Mouse (Mus musculus) MEL (cell line): ENCODE results near the gene Cyp2c50. TPM values are rescaled to one million over a fixed set of nuclear protein-coding genes. Genes with fewer than 3 reads are reported as not detected.
"Not testable (repeated sequence)": the region's sequence is repeated elsewhere in the genome, so short reads cannot be mapped to it uniquely, and the experiment has no call there.

Experiments
- DNase-seq: peaks from one replicate; pipeline ENCODE4 v3.0.0; 2011; ENCODE audit warnings: low read depth, low spot score
- H3K27ac ChIP-seq: 2 replicates; pipeline ENCODE4 v1.5.1; 2012; ENCODE audit warnings: low read depth, mild to moderate bottlenecking, control low read depth, low read length, moderate library complexity; ENCODE audit not compliant: control insufficient read depth
- H3K27me3 ChIP-seq, 2 experiments: fragments of 150-350 bp in 1 of 2; sonication (generic) in 1 of 2; 2 replicates each; pipeline ENCODE4 v1.6.1; 2012; ENCODE audit warnings: low read length in 2 of 2, mild to moderate bottlenecking in 2 of 2, improper control_type of control experiment in 1 of 2, moderate library complexity in 1 of 2; ENCODE audit not compliant: insufficient read depth in 2 of 2, control insufficient read depth in 1 of 2
- H3K36me3 ChIP-seq, 2 experiments: 2 replicates each; pipeline ENCODE4 v1.6.1; 2012 to 2014; ENCODE audit warnings: low read length in 2 of 2, improper control_type of control experiment in 1 of 2, inconsistent platforms in 1 of 2, mild to moderate bottlenecking in 1 of 2; ENCODE audit not compliant: insufficient read depth in 2 of 2, control insufficient read depth in 1 of 2
- H3K4me1 ChIP-seq, 2 experiments: fragments of 150-350 bp in 1 of 2; sonication (generic) in 1 of 2; 2 replicates each; pipeline ENCODE4 v1.6.1; 2012; ENCODE audit warnings: low read length in 2 of 2, improper control_type of control experiment in 1 of 2, mild to moderate bottlenecking in 1 of 2; ENCODE audit not compliant: insufficient read depth in 2 of 2, control insufficient read depth in 1 of 2
- H3K4me3 ChIP-seq, 2 experiments: fragments of 150-350 bp in 1 of 2; sonication (generic) in 1 of 2; 2 replicates each; pipeline ENCODE4 v1.5.1; 2012; ENCODE audit warnings: low read depth in 2 of 2, low read length in 2 of 2, mild to moderate bottlenecking in 2 of 2, moderate library complexity in 2 of 2, control low read depth in 1 of 2, improper control_type of control experiment in 1 of 2; ENCODE audit not compliant: control insufficient read depth in 1 of 2, insufficient read depth in 1 of 2
- H3K79me2 ChIP-seq: 2 replicates; pipeline ENCODE4 v1.6.1; 2012; ENCODE audit warnings: mild to moderate bottlenecking, low read length, moderate library complexity; ENCODE audit not compliant: control insufficient read depth, poor library complexity, insufficient read depth
- H3K9ac ChIP-seq: 2 replicates; pipeline ENCODE4 v1.6.1; 2012; ENCODE audit warnings: low read depth, mild to moderate bottlenecking, control low read depth, low read length, moderate library complexity; ENCODE audit not compliant: control insufficient read depth, poor library complexity, severe bottlenecking
- H3K9me3 ChIP-seq: fragments of 150-350 bp; sonication (generic); replicated peaks from 2 replicates; pipeline ENCODE4 v1.6.1; 2012; ENCODE audit warnings: mild to moderate bottlenecking, low read length, improper control_type of control experiment, moderate library complexity; ENCODE audit not compliant: insufficient read depth
- KAT2A ChIP-seq: conservative IDR thresholded peaks from 2 replicates; pipeline ENCODE4 v1.6.1; 2012; ENCODE audit warnings: low read depth, low read length, improper control_type of control experiment, inconsistent platforms
- polyA plus RNA-seq, 2 experiments: library from polyadenylated mRNA; stranded (reverse) in 1 of 2; unstranded in 1 of 2; fragments of >175 nt in 1 of 2; fragments of >200 nt in 1 of 2; gene quantifications; 2 replicates each; pipeline versions ENCODE4 v1.2.1 to v1.2.4; 2012; ENCODE audit warnings: low replicate concordance in 2 of 2, low read depth in 1 of 2; ENCODE audit not compliant: insufficient read length in 2 of 2, insufficient read depth in 1 of 2, missing spikeins in 1 of 2
- total RNA-seq: library from RNA; depleted of rRNA; stranded (reverse); fragments of 300-350 nt; gene quantifications from 2 replicates; pipeline ENCODE4 v1.2.3, GENCODE M21; 2012; rRNA removed

Cyp2c50 gene
- total and polyA plus RNA-seq, 3 experiments, result not detected

DNA sequence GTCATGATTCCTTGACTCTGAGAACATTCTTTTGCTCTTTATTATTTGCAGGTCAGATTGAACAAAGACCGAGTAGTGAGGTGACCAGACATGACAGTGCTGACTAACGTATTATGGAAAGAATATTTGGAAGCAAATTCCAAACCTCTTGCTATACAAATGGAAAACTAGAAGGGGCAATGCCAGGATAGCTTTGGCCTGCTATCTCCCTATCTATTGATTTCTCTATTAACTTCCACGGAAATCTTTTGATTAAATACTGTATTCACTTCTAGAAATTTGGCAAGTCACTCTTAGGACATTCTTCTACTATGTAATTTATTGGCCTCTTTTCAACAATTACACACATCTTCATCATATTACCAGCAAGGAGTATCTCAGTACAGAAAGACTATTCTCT, 1.6 kb downstream of the Cyp2c50 start:
- Histone ChIP-seq H3K36me3 (no peaks in the 10 kb centered on the region), H3K9me3 (no peaks in the 10 kb centered on the region), H3K4me3 (no peak overlapping the region), H3K27ac (no peak overlapping the region), H3K9ac (no peak overlapping the region), H3K27me3 (no peaks in the 10 kb centered on the region), H3K4me1 (no peaks in the 10 kb centered on the region)
- DNase-seq, result no peak
- TF ChIP-seq KAT2A, result no peak
- TF ChIP-seq, all 39 proteins: peak for 0
- H3K79me2 ChIP-seq, result no peaks in the 10 kb centered on the region

GRCm38 (mm10) chr19:40119624-40120023, 30.1 kb downstream of the Cyp2c50 start:
- H3K27me3 ChIP-seq, H3K79me2 ChIP-seq, DNase-seq, H3K36me3 ChIP-seq, H3K4me3 ChIP-seq, H3K27ac ChIP-seq, H3K9ac ChIP-seq, H3K4me1 ChIP-seq, H3K9me3 ChIP-seq: not testable (repeated sequence)

DNA sequence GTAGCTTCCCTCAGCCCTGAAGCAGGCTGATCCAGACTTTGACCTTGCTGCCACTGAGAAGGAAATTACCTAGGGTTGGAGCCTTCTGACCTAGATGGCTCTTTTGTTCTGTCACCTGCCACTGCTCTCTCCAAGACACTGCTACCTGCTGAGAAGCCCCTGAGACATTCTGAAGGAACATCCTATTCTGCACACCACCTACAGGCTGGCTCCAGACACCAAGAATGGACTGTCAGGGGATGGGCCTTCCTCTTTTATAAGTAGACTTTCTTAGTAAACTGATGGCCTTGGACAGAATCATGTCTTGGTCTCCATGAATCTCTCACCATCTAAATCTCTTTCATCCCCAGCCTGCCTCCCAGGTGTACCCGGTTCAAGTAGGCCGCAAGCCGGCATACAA, 35.7 kb downstream of the Cyp2c50 start:
- not testable (repeated sequence) for H3K79me2 ChIP-seq, H3K9me3 ChIP-seq, H3K4me3 ChIP-seq, H3K27ac ChIP-seq, H3K27me3 ChIP-seq, DNase-seq, H3K9ac ChIP-seq, H3K4me1 ChIP-seq, H3K36me3 ChIP-seq

GRCm38 (mm10) chr19:40126996-40127395, 37.5 kb downstream of the Cyp2c50 start:
- not testable (repeated sequence) for H3K9me3 ChIP-seq, H3K9ac ChIP-seq, H3K36me3 ChIP-seq, H3K27me3 ChIP-seq, H3K79me2 ChIP-seq, H3K27ac ChIP-seq, H3K4me3 ChIP-seq, DNase-seq, H3K4me1 ChIP-seq

Other genes starting within 250 kb of the Cyp2c50 start
- not detected in 2 replicates for gene Cyp2c69, start 202.9 kb upstream of the Cyp2c50 start, total RNA-seq
- not detected for gene Cyp2c69, start 202.9 kb upstream of the Cyp2c50 start, polyA plus RNA-seq
- gene Cyp2c37, start 97.3 kb upstream of the Cyp2c50 start, total RNA-seq, result not detected in 2 replicates
- gene Cyp2c37, start 97.3 kb upstream of the Cyp2c50 start, polyA plus RNA-seq, result not detected
- gene Cyp2c54, start 15.9 kb upstream of the Cyp2c50 start, total RNA-seq, result not detected in 2 replicates
- not detected for gene Cyp2c54, start 15.9 kb upstream of the Cyp2c50 start, polyA plus RNA-seq
- gene Cyp2c70, start 97.6 kb downstream of the Cyp2c50 start, total RNA-seq, result not detected in 2 replicates
- not detected for gene Cyp2c70, start 97.6 kb downstream of the Cyp2c50 start, polyA plus RNA-seq
- not detected in 2 replicates for gene Pdlim1, start 182.2 kb downstream of the Cyp2c50 start, total RNA-seq
- gene Pdlim1, start 182.2 kb downstream of the Cyp2c50 start, polyA plus RNA-seq, result not detected